Mouse (Mus musculus) common myeloid progenitor, adult 5-6 weeks (primary cell): ENCODE results near the gene Susd2. TPM values are rescaled to one million over a fixed set of nuclear protein-coding genes. Genes with fewer than 3 reads are reported as not detected.

Source experiments
- ATAC-seq: replicated peaks from 2 replicates; pipeline ENCODE4 v1.8.0; 2016; ENCODE audit warnings: low read depth, mild to moderate bottlenecking, moderate TSS enrichment, inconsistent platforms; ENCODE audit not compliant: poor library complexity, severe bottlenecking
- total RNA-seq: library from RNA; stranded (forward); fragments of 200-1000, 187-1606 nt; gene quantifications from 2 replicates; pipeline ENCODE4 v1.2.3, GENCODE M21; 2017

Susd2 gene
- total RNA-seq, 1 experiment from 2014 or later: 0.59 TPM

GRCm38 (mm10) chr10:75633048-75633447 is 10.8 kb downstream of the Susd2 start:
- ATAC-seq: no peak

GRCm38 (mm10) chr10:75632633-75633032 is 11.2 kb downstream of the Susd2 start:
- ATAC-seq: no peak

- ATAC-seq: no peak
These were observed 16.3 kb downstream of the Susd2 start for GRCm38 (mm10) chr10:75627490-75627889.

- ATAC-seq: no peak
These were observed 16.8 kb downstream of the Susd2 start for GRCm38 (mm10) chr10:75626991-75627390.

- ATAC-seq: no peak
These were observed 17.9 kb downstream of the Susd2 start for GRCm38 (mm10) chr10:75625920-75626319.

GRCm38 (mm10) chr10:75620818-75621217 is 23.0 kb downstream of the Susd2 start:
- no peak for ATAC-seq

- no peak for ATAC-seq
These were observed 27.8 kb downstream of the Susd2 start for GRCm38 (mm10) chr10:75616044-75616443.

GRCm38 (mm10) chr10:75610486-75610885 is 33.3 kb downstream of the Susd2 start:
- ATAC-seq: no peak

GRCm38 (mm10) chr10:75608975-75609374 is 34.8 kb downstream of the Susd2 start:
- ATAC-seq: no peak

- no peak for ATAC-seq
These were observed 36.6 kb downstream of the Susd2 start for GRCm38 (mm10) chr10:75607253-75607652.

- no peak for ATAC-seq
These were observed 38.5 kb downstream of the Susd2 start for GRCm38 (mm10) chr10:75605162-75605846.

GRCm38 (mm10) chr10:75600189-75600730 is 43.5 kb downstream of the Susd2 start:
- ATAC-seq: no peak

- ATAC-seq: no peak
These were observed 47.8 kb downstream of the Susd2 start for GRCm38 (mm10) chr10:75595981-75596380.

- no peak for ATAC-seq
These were observed 51.2 kb downstream of the Susd2 start for GRCm38 (mm10) chr10:75592585-75592984.

- ATAC-seq: peak; percentile 88
These were observed 52.5 kb downstream of the Susd2 start for GRCm38 (mm10) chr10:75591211-75591894.

- ATAC-seq: peak; percentile 29
These were observed 54.2 kb downstream of the Susd2 start for GRCm38 (mm10) chr10:75589651-75590050.

GRCm38 (mm10) chr10:75589129-75589528 is 54.7 kb downstream of the Susd2 start, which contains the start of gene Ggt5:
Ggt5 (plus strand) TSS chr10:75589340.
- peak; percentile 39 for ATAC-seq

GRCm38 (mm10) chr10:75588336-75588735 is 55.5 kb downstream of the Susd2 start:
- ATAC-seq: no peak

- ATAC-seq: no peak
These were observed 56.0 kb downstream of the Susd2 start for GRCm38 (mm10) chr10:75587781-75588180.
